Mouse (Mus musculus) liver, postnatal 0 days (tissue): ENCODE data around the gene Rab11fip3. TPM values are rescaled to one million over a fixed set of nuclear protein-coding genes. Genes with fewer than 3 reads are reported as not detected.
A peak's percentile ranks its signal among the peaks of the same experiment; 100 is the strongest.

Source experiments
- ATAC-seq: fragments of 200-750 bp; cut with Nextera tagmentation; 2 replicates; pipeline ENCODE4 v1.8.0; 2017; ENCODE audit warnings: mild to moderate bottlenecking, moderate library complexity
- DNase-seq: peaks from one replicate; pipeline ENCODE4 v3.0.0-alpha.2; 2016
- H3K27ac ChIP-seq: fragments of 300-500 bp; sonication (generic); 2 replicates; pipeline ENCODE4 v1.5.1; 2014; ENCODE audit warnings: antibody characterized with exemption, moderate library complexity, mild to moderate bottlenecking, low read depth
- H3K27me3 ChIP-seq: fragments of 300-500 bp; sonication (generic); 2 replicates; pipeline ENCODE4 v1.6.1; 2014; ENCODE audit warnings: low read length, control low read depth, mixed read lengths; ENCODE audit not compliant: insufficient read depth
- H3K36me3 ChIP-seq: fragments of 300-500 bp; sonication (generic); replicated peaks from 2 replicates; pipeline ENCODE4 v1.6.1; 2014; ENCODE audit warnings: mild to moderate bottlenecking, control low read depth, low read length, moderate library complexity, mixed read lengths; ENCODE audit not compliant: insufficient read depth
- H3K4me1 ChIP-seq: fragments of 300-500 bp; sonication (generic); 2 replicates; pipeline ENCODE4 v1.6.1; 2014; ENCODE audit warnings: antibody characterized with exemption, mild to moderate bottlenecking, control low read depth; ENCODE audit not compliant: insufficient read depth
- H3K4me2 ChIP-seq: fragments of 300-500 bp; sonication (generic); 2 replicates; pipeline ENCODE4 v1.6.1; 2014; ENCODE audit warnings: low read depth, mild to moderate bottlenecking, low read length, moderate library complexity, mixed read lengths
- H3K4me3 ChIP-seq: fragments of 300-500 bp; sonication (generic); 2 replicates; pipeline ENCODE4 v1.5.1; 2014; ENCODE audit warnings: low read depth, low read length
- H3K9ac ChIP-seq: fragments of 300-500 bp; sonication (generic); replicated peaks from 2 replicates; pipeline ENCODE4 v1.6.1; 2014; ENCODE audit warnings: mild to moderate bottlenecking, moderate library complexity
- H3K9me3 ChIP-seq: fragments of 300-500 bp; sonication (generic); 2 replicates; pipeline ENCODE4 v1.6.1; 2016; ENCODE audit warnings: mild to moderate bottlenecking, control low read depth, low read length, mixed read lengths
- CTCF ChIP-seq: sonication (generic); IDR thresholded peaks from 2 replicates; pipeline ENCODE4 v1.5.1; 2016; ENCODE audit warnings: antibody characterized with exemption, low read depth
- EP300 ChIP-seq: IDR thresholded peaks from 2 replicates; pipeline ENCODE4 v1.6.1; 2016; ENCODE audit warnings: antibody characterized with exemption, low read depth, mild to moderate bottlenecking
- WGBS: fragments of 180-500 bp; shearing (Covaris S2); extraction: QIAGEN DNeasy Blood & Tissue Kit; methylation state at CpG from one replicate; pipeline ENCODE4 v1.1.7; 2014; ENCODE audit not compliant: insufficient replicate concordance; 5-methylcytosine and 5-hydroxymethylcytosine counted together
- polyA plus RNA-seq: library from polyadenylated mRNA; unstranded; fragments of >200 nt; fragmentation: Nextera tagmentation; extraction: Ambion mirVana; gene quantifications from 2 replicates; pipeline ENCODE4 v1.2.1, GENCODE M21; 2015

Gene Rab11fip3
- polyA plus RNA-seq, 1 experiment from 2014 or later = 1.7 TPM

DNA sequence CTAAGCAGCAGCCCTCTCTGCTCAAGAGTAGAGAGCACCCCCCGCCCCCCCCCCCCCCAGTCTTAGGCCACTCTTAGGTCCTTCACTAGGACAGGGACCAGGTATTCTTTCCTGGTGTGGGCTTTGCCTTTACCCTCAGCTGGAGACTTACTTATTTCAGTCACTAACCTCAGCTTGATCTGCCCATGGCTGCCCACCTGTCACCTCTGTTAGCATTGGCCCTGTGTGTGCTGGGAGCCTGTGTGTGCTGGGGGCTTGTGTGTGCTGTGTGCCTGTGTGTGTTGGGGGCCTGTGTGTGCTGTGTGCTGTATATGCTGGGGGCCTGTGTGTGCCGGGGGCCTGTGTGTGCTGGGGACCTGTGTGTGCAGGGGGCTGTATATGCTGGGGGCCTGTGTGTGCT, 114.7 kb downstream of the Rab11fip3 start:
- no peak for ATAC-seq
- Histone ChIP-seq H3K36me3 (no peaks in the 10 kb centered on the region; the same call in 1 of the 2 replicates), H3K27ac (no peak overlapping the region), H3K9ac (no peak overlapping the region), H3K4me2 (no peak overlapping the region), H3K4me1 (peaks cover 10% of the 10 kb centered on the region), H3K9me3 (no peaks in the 10 kb centered on the region), H3K27me3 (peaks cover 40% of the 10 kb centered on the region), H3K4me3 (no peak overlapping the region)
- WGBS = 62% methylated on average over 2 of the region's 2 CpGs
- no peak for DNase-seq
- TF ChIP-seq EP300 (no peak), CTCF (no peak)

DNA sequence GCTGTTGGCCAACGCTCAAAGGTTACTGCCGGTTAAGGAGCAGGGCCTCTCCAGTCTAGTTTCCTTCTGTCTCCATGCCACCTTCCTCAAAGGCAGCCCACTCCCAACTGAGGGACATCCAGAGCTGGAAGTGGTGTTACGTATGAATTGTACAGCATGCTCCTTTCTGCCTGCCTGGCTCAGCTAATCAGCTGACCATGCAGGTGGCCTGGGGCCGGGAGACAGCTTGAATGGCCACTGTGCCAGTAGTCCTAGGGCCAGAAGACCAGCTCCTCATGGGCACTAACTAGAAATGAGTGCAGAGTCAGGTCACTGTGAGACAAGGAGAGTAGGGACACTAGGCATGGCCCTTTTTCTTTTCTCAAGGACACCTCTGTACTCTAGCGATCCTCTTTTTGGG, 116.2 kb downstream of the Rab11fip3 start:
- Histone ChIP-seq H3K9me3 (no peaks in the 10 kb centered on the region), H3K27me3 (peaks cover 42% of the 10 kb centered on the region), H3K9ac (no peak overlapping the region), H3K36me3 (no peaks in the 10 kb centered on the region), H3K4me1 (peaks cover 10% of the 10 kb centered on the region), H3K27ac (no peak overlapping the region), H3K4me3 (no peak overlapping the region), H3K4me2 (no peak overlapping the region)
- WGBS = 79% methylated on average over 5 of the region's 5 CpGs
- ATAC-seq (no peak), DNase-seq (no peak)
- TF ChIP-seq CTCF = no peak
- no peak for TF ChIP-seq EP300

DNA sequence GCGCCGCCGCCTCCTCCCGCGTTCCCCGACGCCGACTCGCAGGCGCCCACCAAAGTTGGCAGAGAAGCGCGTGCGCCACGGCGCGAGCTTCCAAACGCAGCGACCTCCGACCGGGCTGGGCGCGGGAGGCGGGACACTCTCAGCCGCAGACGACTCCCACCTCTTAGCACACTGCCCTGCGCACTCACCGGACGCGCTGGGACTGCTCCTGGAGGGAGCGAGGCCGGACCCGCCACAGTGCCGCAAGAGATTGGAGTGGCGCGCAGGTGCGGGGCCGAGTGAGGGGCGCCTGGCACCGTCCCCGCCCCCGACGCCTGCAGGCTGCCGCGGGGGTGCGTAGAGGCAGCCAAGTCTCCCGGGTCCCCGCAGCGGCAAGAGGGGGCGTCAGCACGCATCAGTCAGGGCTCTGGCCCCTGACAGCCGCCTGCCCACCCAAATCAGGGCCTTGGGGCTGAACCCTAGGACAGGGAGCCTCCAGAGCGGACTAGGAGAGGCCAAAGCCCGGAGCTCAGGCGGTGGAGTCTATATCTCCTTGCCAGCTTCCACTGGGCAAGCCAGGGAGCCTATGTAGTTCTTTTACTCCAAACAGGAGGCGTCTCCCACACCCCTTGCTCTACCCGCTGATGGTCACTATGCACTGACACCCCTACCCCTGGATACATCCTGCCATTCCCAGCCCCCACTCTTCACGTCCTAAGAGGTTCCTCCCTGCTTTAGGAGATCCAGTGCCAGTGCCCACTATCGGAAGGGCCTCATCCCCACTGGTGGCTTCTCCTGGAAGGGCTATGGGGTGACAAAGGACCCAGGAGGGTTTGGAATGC, 117.3 kb downstream of the Rab11fip3 start, which contains the start of gene A930017K11Rik:
A930017K11Rik (minus strand) TSS at position 763 of the 821 bp plus-strand sequence.
- H3K27ac ChIP-seq = no peak within 1 kb of the TSS
- H3K4me2 ChIP-seq = peak within 1 kb of the TSS; percentile 72
- DNase-seq (no peak), ATAC-seq (peak; percentile 37; the same call in 1 of the 2 replicates)
- H3K9ac ChIP-seq = 0 out of 2 replicates have a peak within 1 kb of the TSS, but pooled peaks have one; percentile 44
- peaks cover 42% of the 10 kb centered on the region for H3K27me3 ChIP-seq
- peaks cover 18% of the 10 kb centered on the region for H3K4me1 ChIP-seq
- H3K9me3 ChIP-seq = no peaks in the 10 kb centered on the region
- TF ChIP-seq CTCF (no peak), EP300 (no peak)
- no peaks in the 10 kb centered on the region for H3K36me3 ChIP-seq
- WGBS = 3% methylated on average over 47 of the region's 58 CpGs
- peak within 1 kb of the TSS; percentile 39 for H3K4me3 ChIP-seq

DNA sequence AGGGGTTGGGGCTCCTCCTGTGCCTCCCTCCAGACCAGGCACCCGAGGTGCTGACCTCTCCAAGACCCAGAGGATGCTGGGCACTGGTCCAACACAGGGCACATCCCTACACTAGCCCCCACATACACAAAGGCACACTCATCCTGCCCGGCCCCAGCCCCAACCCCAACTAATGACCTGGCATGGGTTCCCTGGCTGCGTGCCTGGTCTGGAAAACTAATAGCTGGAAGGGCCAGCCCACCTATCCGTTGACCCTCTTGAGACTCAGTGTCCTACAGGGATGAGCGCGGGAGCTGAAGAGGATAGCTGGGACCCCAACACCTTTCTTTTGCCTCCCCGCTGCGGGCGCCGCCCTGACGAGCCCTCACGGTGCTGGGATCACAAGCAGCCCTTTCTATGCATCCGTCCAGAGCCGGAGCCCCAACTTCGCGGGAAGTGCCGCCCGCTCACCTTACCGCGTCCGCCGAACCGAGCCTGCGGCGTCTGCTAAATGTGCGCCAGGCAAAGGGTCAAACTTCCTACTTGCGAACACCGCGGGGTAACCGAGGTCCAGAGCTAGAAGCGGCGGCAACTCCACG, 118.0 kb downstream of the Rab11fip3 start:
- TF ChIP-seq CTCF = no peak
- H3K27ac ChIP-seq = no peak overlapping the region
- H3K36me3 ChIP-seq = no peaks in the 10 kb centered on the region
- WGBS = under 1% methylated on average over 33 of the region's 33 CpGs
- peak; percentile 13; the same call in 1 of the 2 replicates for ATAC-seq
- H3K27me3 ChIP-seq = peaks cover 42% of the 10 kb centered on the region
- no peaks in the 10 kb centered on the region for H3K9me3 ChIP-seq
- peak overlapping the region; percentile 39 for H3K4me3 ChIP-seq
- H3K9ac ChIP-seq = 0 out of 2 replicates have a peak overlapping the region, but pooled peaks have one; percentile 44
- DNase-seq = no peak
- peak overlapping the region; percentile 72 for H3K4me2 ChIP-seq
- peaks cover 25% of the 10 kb centered on the region for H3K4me1 ChIP-seq

DNA sequence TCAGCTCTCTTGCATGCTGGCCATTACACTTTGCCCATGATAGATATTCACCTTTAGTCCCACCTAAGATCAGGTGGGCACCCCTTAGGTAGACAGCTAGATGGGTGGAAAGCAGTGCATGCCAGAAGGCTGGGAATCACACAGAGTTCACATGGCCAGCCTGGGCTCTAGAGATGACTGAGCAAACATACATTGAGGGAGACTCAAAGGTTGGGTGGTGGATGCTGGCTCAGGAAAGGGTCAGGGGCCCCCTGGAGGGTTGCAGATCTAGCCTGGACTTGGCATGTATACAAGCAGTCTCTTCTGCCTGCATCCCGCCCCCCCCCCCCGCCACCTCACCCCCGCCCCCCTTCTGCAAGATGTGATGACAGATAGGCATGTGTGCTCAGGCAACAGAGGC, 118.6 kb downstream of the Rab11fip3 start:
- Histone ChIP-seq H3K4me2 (peak overlapping the region; percentile 72; the same call in 1 of the 2 replicates), H3K27me3 (peaks cover 42% of the 10 kb centered on the region), H3K36me3 (no peaks in the 10 kb centered on the region), H3K27ac (no peak overlapping the region), H3K9me3 (no peaks in the 10 kb centered on the region), H3K4me1 (peaks cover 30% of the 10 kb centered on the region), H3K9ac (no peak overlapping the region), H3K4me3 (no peak overlapping the region)
- ATAC-seq (no peak), DNase-seq (no peak)
- 0% methylated on average over 1 of the region's 3 CpGs for WGBS
- no peak for TF ChIP-seq CTCF
- TF ChIP-seq EP300 = no peak

DNA sequence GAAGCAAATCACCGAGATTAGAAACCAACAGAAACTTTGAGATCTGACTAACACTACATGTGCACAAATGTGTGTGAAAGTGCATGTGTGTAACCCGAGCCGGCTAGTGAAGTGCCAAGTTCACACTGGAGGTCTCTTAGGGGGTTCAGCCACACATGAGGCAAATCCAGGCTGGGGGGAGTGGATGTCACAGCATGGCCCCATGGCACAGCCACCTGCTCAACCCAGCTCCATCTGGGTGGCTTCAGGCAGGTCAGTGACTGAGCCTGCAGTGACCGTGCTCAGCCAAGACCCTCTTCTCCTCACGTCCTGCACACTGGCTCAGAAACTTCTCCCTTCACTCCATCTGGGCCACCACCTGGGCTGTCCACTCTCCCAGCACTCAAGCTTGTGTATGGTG, 119.4 kb downstream of the Rab11fip3 start:
- Histone ChIP-seq H3K27ac (no peak overlapping the region), H3K27me3 (peaks cover 42% of the 10 kb centered on the region), H3K4me1 (peaks cover 35% of the 10 kb centered on the region), H3K9ac (no peak overlapping the region), H3K4me2 (no peak overlapping the region), H3K9me3 (no peaks in the 10 kb centered on the region), H3K36me3 (no peaks in the 10 kb centered on the region), H3K4me3 (no peak overlapping the region)
- whole genome bisulfite sequencing = 72% methylated on average over 5 of the region's 5 CpGs
- TF ChIP-seq EP300 (no peak), CTCF (no peak)
- no peak for ATAC-seq
- no peak for DNase-seq
